Mouse (Mus musculus) neural tube, embryonic 13.5 days (tissue): ENCODE measurements around the gene Nmi. TPM values are rescaled to one million over a fixed set of nuclear protein-coding genes. Genes with fewer than 3 reads are reported as not detected.

Source experiments
- ATAC-seq: fragments of 200-750 bp; cut with Nextera tagmentation; 2 replicates; pipeline ENCODE4 v1.8.0; 2017; ENCODE audit warnings: low read depth, mild to moderate bottlenecking, moderate TSS enrichment, moderate library complexity
- H3K27ac ChIP-seq: fragments of 300-500 bp; sonication (generic); replicated peaks from 2 replicates; pipeline ENCODE4 v1.5.1; 2015; ENCODE audit warnings: moderate library complexity, mild to moderate bottlenecking, inconsistent platforms
- H3K27me3 ChIP-seq: fragments of 300-500 bp; sonication (generic); 2 replicates; pipeline ENCODE4 v1.6.1; 2015; ENCODE audit warnings: mild to moderate bottlenecking, inconsistent platforms
- H3K36me3 ChIP-seq: fragments of 300-500 bp; sonication (generic); 2 replicates; pipeline ENCODE4 v1.6.1; 2015; ENCODE audit warnings: mild to moderate bottlenecking, inconsistent platforms
- H3K4me1 ChIP-seq: fragments of 300-500 bp; sonication (generic); replicated peaks from 2 replicates; pipeline ENCODE4 v1.6.1; 2015; ENCODE audit warnings: inconsistent platforms
- H3K4me2 ChIP-seq: fragments of 300-500 bp; sonication (generic); 2 replicates; pipeline ENCODE4 v1.6.1; 2015; ENCODE audit warnings: inconsistent platforms, mild to moderate bottlenecking, moderate library complexity
- H3K4me3 ChIP-seq: fragments of 300-500 bp; sonication (generic); 2 replicates; pipeline ENCODE4 v1.5.1; 2015; ENCODE audit warnings: mild to moderate bottlenecking, inconsistent platforms
- H3K9ac ChIP-seq: fragments of 300-500 bp; sonication (generic); 2 replicates; pipeline ENCODE4 v1.6.1; 2015; ENCODE audit warnings: moderate library complexity, mild to moderate bottlenecking, inconsistent platforms
- H3K9me3 ChIP-seq: fragments of 300-500 bp; sonication (generic); 2 replicates; pipeline ENCODE4 v1.6.1; 2016; ENCODE audit warnings: inconsistent platforms
- WGBS: fragments of 180-500 bp; shearing (Covaris S2); methylation state at CpG from one replicate; pipeline ENCODE4 v1.1.7; 2015; 5-methylcytosine and 5-hydroxymethylcytosine counted together
- polyA plus RNA-seq: library from polyadenylated mRNA; unstranded; fragments of >200 nt; fragmentation: Nextera tagmentation; extraction: Ambion mirVana; gene quantifications from 2 replicates; pipeline ENCODE4 v1.2.1, GENCODE M21; 2015

Gene Nmi
- polyA plus RNA-seq, 1 experiment from 2014 or later: 5.6 TPM

DNA sequence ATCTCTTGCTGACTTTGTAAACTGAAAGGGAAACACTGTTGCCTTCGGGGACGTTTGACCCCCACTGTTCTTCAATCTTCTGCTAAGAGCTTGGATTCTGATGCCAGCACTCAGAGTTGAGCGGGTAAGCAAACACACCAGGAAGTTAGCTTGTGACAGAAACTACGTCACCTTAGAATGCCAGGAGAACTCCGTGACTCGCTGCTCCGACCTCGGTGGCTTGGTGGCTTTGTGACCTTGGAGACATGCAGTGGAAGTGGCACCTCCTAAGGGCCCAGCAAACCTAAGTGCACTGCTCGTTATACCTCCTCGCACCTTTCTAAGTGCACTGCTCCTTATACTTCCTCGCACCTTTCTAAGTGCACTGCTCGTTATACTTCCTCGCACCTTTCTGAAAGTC lies 9.0 kb upstream of the Nmi start:
- Histone ChIP-seq H3K4me1 (no peaks in the 10 kb centered on the region), H3K4me3 (no peak overlapping the region), H3K9me3 (no peaks in the 10 kb centered on the region), H3K4me2 (no peak overlapping the region), H3K27me3 (no peaks in the 10 kb centered on the region), H3K36me3 (no peaks in the 10 kb centered on the region), H3K27ac (no peak overlapping the region), H3K9ac (no peak overlapping the region)
- no peak for ATAC-seq
- 82% methylated on average over 13 of the region's 13 CpGs for WGBS

DNA sequence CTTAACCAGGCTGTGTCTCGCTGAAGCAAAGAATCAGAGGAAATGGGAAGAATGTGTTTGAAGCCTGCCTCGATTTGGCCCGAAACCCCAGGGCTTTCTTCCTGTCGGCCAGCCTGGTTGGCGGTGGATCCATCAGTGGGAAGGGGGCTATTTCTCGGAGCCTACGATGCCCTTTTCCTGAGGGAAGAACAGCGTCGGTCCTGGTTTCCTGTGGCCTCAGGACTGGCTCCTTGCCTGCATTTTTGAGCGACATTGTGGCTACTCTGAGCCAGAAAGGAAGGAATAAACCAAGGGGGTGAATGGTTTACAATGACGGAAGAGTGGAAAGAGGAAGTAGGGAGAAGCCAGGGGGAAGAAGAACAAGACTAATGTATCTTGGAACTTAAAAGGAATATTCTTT lies 8.3 kb upstream of the Nmi start:
- Histone ChIP-seq H3K4me3 (no peak overlapping the region), H3K27me3 (no peaks in the 10 kb centered on the region), H3K27ac (no peak overlapping the region; the same call in 1 of the 2 replicates), H3K9me3 (no peaks in the 10 kb centered on the region), H3K4me2 (0 out of 2 replicates have a peak overlapping the region, but pooled peaks have one; percentile 9), H3K4me1 (no peaks in the 10 kb centered on the region), H3K36me3 (no peaks in the 10 kb centered on the region), H3K9ac (no peak overlapping the region)
- WGBS: 66% methylated on average over 11 of the region's 11 CpGs
- no peak for ATAC-seq

DNA sequence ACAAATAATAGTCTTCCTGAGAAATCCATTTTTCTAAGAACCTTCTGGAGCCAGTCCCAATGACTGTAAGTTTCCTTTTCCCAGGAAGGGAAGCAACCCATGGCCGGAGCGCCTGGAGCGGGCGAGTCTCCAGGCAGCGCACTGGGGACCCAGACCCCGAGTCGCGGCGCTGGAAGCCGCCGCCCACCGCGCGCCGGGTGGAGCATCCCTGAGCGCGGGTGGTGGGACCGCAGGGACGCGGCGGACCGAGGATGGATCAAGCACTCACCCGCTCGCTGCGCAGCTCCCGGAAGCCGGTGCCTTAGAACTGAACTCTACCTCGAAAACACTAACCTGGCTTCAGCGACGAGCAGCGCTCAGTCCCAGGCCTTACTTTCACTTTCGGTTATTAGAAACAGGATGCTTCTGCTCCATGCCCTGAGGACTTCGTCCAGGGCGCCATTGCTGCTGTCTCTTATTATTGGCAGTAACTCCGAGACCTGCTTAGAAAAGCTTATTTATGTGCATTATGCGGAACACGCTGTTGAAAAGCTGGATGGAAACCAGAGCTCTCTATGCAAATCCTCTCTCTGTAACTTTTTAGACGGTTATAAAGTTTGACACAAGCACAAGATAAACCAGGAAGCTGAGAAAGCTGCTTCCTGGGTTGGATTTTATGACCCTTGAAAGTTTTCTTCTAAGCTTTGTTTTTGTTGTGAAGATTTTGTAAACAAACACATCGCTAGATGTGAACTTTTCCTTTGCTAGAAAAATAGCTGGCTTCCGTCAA lies 469 bp downstream of the Nmi start:
- peak overlapping the region; percentile 56 for H3K27ac ChIP-seq
- H3K9me3 ChIP-seq: no peaks in the 10 kb centered on the region
- H3K36me3 ChIP-seq: no peaks in the 10 kb centered on the region
- no peaks in the 10 kb centered on the region for H3K27me3 ChIP-seq
- ATAC-seq: peak; percentile 86
- peak overlapping the region; percentile 57 for H3K4me3 ChIP-seq
- H3K9ac ChIP-seq: peak overlapping the region; percentile 74
- peak overlapping the region; percentile 86 for H3K4me2 ChIP-seq
- H3K4me1 ChIP-seq: peaks cover 5% of the 10 kb centered on the region
- WGBS: 4% methylated on average over 40 of the region's 40 CpGs

DNA sequence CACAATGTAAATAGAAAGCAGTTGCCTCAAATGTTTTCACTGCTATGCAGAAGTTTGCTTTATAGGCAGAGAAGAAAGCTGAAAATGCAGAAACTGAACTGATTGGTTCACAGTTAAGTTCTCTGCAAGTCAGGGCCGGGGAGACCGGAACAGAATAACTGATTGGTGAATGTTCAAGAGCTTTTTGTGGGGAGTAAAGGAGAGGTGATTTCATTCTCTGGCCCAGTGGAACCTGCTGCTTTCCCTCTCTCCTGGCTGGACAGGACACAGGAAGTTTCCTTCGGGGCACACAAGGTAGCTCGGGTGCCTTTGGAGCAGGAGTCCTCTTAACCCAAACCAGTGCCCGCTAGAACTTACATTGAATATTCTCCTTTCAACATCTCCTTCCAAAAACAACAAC lies 1.2 kb downstream of the Nmi start:
- Histone ChIP-seq H3K27ac (no peak overlapping the region), H3K4me1 (peaks cover 5% of the 10 kb centered on the region)

DNA sequence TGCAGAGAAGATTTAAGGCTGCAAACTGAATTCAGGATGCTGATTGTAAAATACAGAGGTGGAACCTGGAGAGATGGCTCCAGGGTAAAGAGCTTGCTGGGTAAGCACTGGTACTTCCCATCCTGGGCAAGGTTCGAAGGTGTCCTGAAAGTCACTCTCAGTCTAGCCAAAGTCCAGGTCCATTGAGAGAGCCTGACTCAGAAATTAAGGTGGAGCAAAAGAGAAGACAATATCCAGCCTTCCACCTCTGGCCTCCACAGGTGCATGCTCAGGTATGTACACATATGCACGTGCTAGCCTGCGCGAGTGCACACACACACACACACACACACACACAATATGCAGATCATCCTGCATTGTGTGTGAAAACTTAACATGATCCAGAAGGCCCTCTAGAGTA lies 2.4 kb downstream of the Nmi start:
- no peak overlapping the region for H3K27ac ChIP-seq
- no peak overlapping the region for H3K9ac ChIP-seq
- no peaks in the 10 kb centered on the region for H3K27me3 ChIP-seq
- ATAC-seq: no peak
- H3K4me2 ChIP-seq: no peak overlapping the region
- H3K4me3 ChIP-seq: no peak overlapping the region
- peaks cover 5% of the 10 kb centered on the region for H3K4me1 ChIP-seq
- H3K36me3 ChIP-seq: no peaks in the 10 kb centered on the region
- WGBS: 100% methylated on average over 4 of the region's 4 CpGs
- no peaks in the 10 kb centered on the region for H3K9me3 ChIP-seq

More for the DNA sequence above, 1.2 kb downstream of the Nmi start:
- H3K36me3 ChIP-seq: no peaks in the 10 kb centered on the region
- no peaks in the 10 kb centered on the region for H3K9me3 ChIP-seq
- no peaks in the 10 kb centered on the region for H3K27me3 ChIP-seq
- ATAC-seq: 0 out of 2 replicates have a peak, but pooled peaks have one; percentile 40
- 63% methylated on average over 5 of the region's 5 CpGs for WGBS
- H3K9ac ChIP-seq: peak overlapping the region; percentile 74; the same call in 1 of the 2 replicates
- peak overlapping the region; percentile 57 for H3K4me3 ChIP-seq
- H3K4me2 ChIP-seq: peak overlapping the region; percentile 86

DNA sequence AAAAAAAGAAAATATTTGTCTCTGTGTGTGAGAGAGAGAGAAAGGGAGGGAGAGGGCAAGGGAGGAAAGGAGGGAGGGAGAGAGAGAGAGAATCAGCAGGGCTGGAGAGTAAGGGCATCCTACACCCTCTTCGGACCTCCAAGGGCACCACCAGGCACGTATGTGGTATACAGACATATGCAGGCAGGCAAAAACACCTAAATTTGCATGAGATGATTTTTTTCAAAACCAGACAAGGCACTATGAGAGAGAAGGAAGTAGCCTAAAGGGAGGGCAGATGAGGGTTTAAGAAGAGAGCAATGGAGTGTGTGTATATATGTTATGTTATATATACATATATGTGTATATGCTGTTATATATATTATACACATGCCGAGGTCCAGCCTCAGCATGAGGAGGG lies 6.0 kb downstream of the Nmi start:
- Histone ChIP-seq H3K9me3 (no peaks in the 10 kb centered on the region), H3K4me3 (no peak overlapping the region), H3K4me2 (no peak overlapping the region), H3K9ac (no peak overlapping the region), H3K36me3 (no peaks in the 10 kb centered on the region), H3K27me3 (no peaks in the 10 kb centered on the region), H3K27ac (no peak overlapping the region), H3K4me1 (no peaks in the 10 kb centered on the region)
- WGBS: 78% methylated on average over 3 of the region's 3 CpGs
- no peak for ATAC-seq

DNA sequence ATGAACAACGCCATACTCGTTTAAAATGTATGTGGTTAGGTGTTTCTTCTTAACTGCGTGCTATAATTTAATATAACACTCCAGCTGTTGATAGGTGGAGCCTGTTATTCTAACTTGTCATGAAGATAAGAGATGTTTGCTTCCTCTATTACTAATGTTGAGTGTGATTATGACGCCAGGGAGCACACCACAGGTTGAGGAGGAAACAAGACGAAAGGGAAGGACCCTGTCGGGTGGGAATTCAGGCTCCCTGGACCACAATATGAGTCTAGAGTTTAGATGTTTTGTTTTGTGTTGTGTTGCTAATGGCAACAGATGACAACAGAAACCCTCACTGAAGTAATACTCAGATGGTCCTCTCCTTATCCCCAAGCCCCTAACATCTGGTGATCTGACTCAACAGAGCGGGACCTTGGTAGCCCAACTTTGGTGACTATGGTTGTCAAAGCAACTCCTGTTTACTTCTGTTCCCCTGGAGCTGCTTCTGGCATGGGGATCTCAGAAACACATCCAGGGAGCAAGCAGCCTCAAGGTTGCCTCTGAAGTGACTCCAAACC lies 19.6 kb downstream of the Nmi start:
- Histone ChIP-seq H3K27me3 (no peaks in the 10 kb centered on the region), H3K27ac (no peak overlapping the region), H3K4me2 (no peak overlapping the region), H3K4me3 (no peak overlapping the region), H3K36me3 (no peaks in the 10 kb centered on the region), H3K9ac (no peak overlapping the region), H3K4me1 (no peaks in the 10 kb centered on the region), H3K9me3 (no peaks in the 10 kb centered on the region)
- no peak for ATAC-seq
- WGBS: 91% methylated on average over 7 of the region's 7 CpGs

DNA sequence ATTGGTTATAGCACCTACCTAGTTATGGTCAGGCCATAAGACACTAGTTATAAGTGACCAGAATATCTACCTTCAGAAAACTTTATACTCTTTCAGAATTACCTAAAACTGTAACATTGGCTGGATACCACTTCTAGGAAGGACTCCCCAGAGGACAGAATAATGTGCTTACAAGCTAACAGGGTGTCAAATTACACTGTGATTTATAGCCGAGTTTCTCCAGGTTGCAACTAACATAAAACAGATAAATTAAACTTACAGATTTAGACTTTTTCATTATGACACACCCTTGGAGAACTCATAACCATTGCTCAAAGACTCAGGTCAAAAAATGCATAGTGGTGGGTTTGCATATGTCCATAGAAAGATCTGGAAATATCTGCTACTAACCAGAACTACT lies 22.4 kb downstream of the Nmi start:
- no peaks in the 10 kb centered on the region for H3K4me1 ChIP-seq
- no peaks in the 10 kb centered on the region for H3K9me3 ChIP-seq
- no peak overlapping the region for H3K4me2 ChIP-seq
- no peaks in the 10 kb centered on the region for H3K36me3 ChIP-seq
- no peaks in the 10 kb centered on the region for H3K27me3 ChIP-seq
- H3K9ac ChIP-seq: no peak overlapping the region
- no peak overlapping the region for H3K4me3 ChIP-seq
- ATAC-seq: no peak
- H3K27ac ChIP-seq: no peak overlapping the region
- WGBS: 79% methylated on average over 1 of the region's 1 CpGs

DNA sequence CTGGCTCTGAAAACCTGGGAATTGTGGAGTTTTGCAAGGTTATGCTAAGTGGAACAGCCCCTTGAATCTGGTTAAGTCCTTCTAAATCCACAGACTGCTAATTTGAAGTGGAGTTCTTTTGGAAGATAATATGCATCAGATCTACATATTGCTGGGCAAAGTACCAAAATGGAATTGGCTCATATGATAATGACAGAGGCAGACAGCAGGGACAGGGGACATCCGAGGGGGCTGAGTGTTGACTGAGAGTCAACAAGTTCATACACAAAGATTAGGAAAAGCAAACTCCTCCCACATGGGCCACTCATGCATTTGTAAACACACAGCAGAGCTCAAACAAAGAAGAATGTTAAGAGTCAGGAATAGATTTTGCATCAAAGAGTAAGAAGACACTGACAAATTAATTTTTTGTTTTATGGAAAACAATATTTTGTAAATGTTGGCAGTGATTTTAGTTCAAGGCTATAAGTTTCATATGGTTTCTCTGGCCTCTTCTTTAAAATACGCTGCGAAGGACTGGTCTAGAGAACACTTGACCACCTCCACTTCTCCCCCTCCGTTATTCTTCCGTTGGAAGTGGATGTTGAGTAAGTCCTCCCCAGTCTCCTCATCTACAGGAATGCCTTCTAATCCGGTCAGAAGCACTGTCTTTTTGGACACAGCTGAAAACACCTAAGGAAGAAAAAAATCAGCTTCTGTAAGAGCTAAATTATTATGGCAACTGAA lies 25.0 kb downstream of the Nmi start:
- Histone ChIP-seq H3K27ac (no peak overlapping the region), H3K36me3 (no peaks in the 10 kb centered on the region), H3K4me2 (no peak overlapping the region), H3K9ac (no peak overlapping the region), H3K9me3 (peaks cover 6% of the 10 kb centered on the region; the same call in 1 of the 2 replicates), H3K4me1 (no peaks in the 10 kb centered on the region), H3K4me3 (no peak overlapping the region), H3K27me3 (no peaks in the 10 kb centered on the region)
- 90% methylated on average over 6 of the region's 6 CpGs for WGBS
- no peak for ATAC-seq

DNA sequence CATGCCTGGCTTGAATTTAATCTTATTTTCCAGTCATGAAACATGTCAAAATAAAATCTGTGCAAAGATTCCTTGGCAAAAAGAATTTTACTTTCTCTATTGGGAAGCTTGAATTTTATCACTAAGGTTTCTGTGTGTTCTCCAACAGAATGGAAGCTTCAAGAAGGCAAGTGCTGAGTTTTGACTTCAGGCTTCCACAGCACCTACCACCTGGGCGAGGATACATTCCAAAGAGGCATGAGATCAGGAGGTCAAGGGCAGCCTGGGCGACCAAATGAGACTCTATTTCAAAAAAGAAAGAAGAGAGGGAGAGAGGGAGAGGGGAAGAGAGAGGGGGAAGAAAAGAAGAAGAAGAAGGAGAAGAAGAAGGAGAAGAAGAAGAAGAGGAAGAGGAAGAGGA lies 27.5 kb downstream of the Nmi start:
- H3K36me3 ChIP-seq: no peaks in the 10 kb centered on the region
- no peak overlapping the region for H3K9ac ChIP-seq
- H3K4me3 ChIP-seq: no peak overlapping the region
- peaks cover 8% of the 10 kb centered on the region; the same call in 1 of the 2 replicates for H3K9me3 ChIP-seq
- H3K4me1 ChIP-seq: no peaks in the 10 kb centered on the region
- H3K27ac ChIP-seq: no peak overlapping the region
- no peak for ATAC-seq
- WGBS: 62% methylated on average over 2 of the region's 2 CpGs
- no peak overlapping the region for H3K4me2 ChIP-seq
- no peaks in the 10 kb centered on the region for H3K27me3 ChIP-seq

DNA sequence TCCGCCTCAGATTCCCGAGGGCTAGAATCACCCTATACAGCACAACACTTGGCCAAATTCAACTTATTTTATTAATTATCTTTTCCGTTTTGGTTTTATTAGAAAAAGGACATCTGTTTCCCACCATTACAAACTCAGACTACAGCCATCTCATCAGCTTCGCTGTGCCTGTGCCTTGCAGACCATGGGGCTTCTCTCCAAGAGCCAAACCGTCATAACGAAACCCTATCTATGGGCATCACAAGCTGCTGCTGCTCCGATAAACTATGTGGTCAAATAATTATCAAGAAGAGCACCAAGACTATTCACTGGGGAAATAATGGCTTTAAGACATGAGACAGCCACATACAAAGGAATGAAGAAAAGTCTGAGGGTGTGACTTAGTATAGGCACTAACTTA lies 31.5 kb downstream of the Nmi start:
- no peak for ATAC-seq
- Histone ChIP-seq H3K4me2 (no peak overlapping the region), H3K9me3 (peaks cover 8% of the 10 kb centered on the region; the same call in 1 of the 2 replicates), H3K4me1 (no peaks in the 10 kb centered on the region), H3K27ac (no peak overlapping the region), H3K9ac (no peak overlapping the region), H3K27me3 (no peaks in the 10 kb centered on the region), H3K4me3 (no peak overlapping the region), H3K36me3 (no peaks in the 10 kb centered on the region)
- WGBS: 92% methylated on average over 7 of the region's 7 CpGs

DNA sequence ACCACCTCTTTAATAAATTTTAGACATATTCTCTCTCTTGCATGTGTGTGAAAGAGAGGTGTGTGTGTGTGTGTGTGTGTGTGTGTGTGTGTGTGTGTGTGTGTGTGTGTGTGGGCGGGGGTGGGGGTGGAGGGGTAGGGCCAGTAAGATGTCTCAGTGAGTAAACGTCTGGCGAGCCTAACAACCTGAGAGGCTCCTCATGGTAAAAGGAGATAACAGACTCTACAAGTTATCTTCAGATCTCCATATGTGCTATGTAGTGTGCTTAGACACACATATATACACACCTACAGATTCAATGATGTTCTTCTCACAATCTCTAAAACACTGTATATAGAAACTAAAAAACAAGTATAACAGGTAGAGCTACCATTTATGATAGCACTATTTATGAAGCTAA lies 34.5 kb downstream of the Nmi start:
- H3K4me2 ChIP-seq: no peak overlapping the region
- no peaks in the 10 kb centered on the region for H3K36me3 ChIP-seq
- no peak overlapping the region for H3K27ac ChIP-seq
- WGBS: 81% methylated on average over 2 of the region's 3 CpGs
- no peak overlapping the region for H3K9ac ChIP-seq
- no peak for ATAC-seq
- H3K27me3 ChIP-seq: peaks cover 9% of the 10 kb centered on the region
- H3K4me1 ChIP-seq: peaks cover 9% of the 10 kb centered on the region; the same call in 1 of the 2 replicates
- H3K4me3 ChIP-seq: no peak overlapping the region
- peaks cover 7% of the 10 kb centered on the region; the same call in 1 of the 2 replicates for H3K9me3 ChIP-seq
